Mouse (Mus musculus) left cerebral cortex, postnatal 10 days (tissue): ENCODE results near the gene Cux1. TPM values are rescaled to one million over a fixed set of nuclear protein-coding genes. Genes with fewer than 3 reads are reported as not detected.
"Not testable (repeated sequence)": the region's sequence is repeated elsewhere in the genome, so short reads cannot be mapped to it uniquely, and the experiment has no call there.

Experiments used
- DNase-seq, 2 experiments: peaks; one replicate each; pipeline ENCODE4 v3.0.0; 2021 to 2022; ENCODE audit warnings: low spot score in 2 of 2, mixed read lengths in 1 of 2; ENCODE audit errors: extremely low spot score in 1 of 2
- intact Hi-C: fragments of 180-260 bp; cut with DNase I; formaldehyde crosslinking; loops from one replicate; pipeline ENCODE4 v1.15.1; 2025
- total RNA-seq, 2 experiments: library from RNA; stranded (reverse); gene quantifications; 2 replicates each; pipeline ENCODE4 v1.2.3; 2021

Cux1 gene
- total RNA-seq, 2 experiments from 2014 or later, result 127 to 133 TPM

DNA sequence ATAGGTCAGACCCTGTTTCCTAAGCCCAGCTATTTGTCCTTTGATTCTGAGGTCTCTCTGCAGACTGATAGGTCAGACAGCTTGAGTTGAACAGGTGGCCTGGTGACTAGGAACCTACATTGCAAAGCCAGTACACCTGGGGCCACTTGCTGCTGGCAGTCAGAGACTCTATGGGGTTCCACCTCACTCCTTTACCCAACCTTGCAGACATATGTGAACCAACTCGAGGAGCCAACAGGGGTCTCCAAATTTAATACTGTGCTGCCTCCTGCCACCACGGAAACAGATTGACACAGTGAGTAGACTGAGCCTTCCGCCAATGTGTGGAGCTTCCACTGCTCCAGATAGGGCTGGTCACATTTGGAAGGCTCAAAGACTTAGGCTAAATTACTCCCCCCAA, 78.6 kb downstream of the Cux1 start:
- intact Hi-C loops, result no loop called here
- DNase-seq, result no peak

DNA sequence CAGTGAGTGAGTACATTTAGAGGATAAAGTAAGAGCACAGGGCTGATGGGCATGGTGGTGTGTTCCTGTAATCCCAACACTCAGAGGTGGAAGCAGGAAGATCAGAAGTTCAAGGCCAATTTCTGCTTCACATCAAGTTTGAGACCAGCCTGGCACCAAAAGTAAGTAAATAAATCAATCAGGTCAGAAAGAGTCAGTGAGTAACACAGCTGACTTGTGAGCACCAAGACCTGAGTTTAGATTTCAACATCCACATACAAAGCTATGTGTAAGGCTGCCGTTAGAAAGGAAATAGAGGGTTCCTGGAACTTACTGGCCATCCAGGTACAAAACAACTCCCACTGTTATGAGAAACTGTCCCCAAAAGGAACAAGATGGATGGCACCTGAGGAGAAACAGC, 79.1 kb downstream of the Cux1 start:
- DNase-seq, result no peak
- intact Hi-C loops, result no loop called here

DNA sequence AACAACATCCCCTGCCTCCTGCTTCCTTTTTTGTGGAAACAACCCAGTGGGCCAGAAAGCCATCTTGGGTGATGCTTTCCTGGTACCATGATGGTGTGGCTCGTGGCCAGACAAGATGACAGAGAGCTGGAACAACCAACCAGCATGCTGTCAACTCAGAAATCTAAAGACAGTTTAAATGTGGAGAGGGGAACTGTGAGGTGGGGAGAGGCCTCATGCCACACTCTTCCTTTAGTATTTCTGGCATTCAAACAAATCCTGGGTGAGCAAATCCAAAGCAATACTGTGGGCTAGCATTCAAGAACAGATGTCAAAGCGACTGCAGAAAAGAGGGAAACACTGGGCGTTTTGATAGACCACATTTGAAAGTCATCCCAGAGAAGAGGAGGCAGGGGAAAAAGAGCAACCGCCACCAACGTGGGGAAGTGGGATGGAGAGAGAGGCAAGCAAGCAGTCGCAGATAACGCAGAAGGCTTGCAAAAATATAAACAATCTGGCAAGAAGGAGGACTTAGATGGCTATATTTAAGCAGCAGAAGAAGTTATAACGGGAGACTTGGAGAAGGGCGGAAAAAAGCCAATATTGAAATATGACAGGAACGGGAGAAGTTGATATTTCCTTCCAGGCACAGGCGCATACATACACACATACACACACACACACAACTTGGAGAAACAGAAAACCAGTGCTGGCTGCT, 79.7 kb downstream of the Cux1 start:
- intact Hi-C loops, result no loop called here
- DNase-seq, result peak in 1 of 2 experiments; percentile 67

DNA sequence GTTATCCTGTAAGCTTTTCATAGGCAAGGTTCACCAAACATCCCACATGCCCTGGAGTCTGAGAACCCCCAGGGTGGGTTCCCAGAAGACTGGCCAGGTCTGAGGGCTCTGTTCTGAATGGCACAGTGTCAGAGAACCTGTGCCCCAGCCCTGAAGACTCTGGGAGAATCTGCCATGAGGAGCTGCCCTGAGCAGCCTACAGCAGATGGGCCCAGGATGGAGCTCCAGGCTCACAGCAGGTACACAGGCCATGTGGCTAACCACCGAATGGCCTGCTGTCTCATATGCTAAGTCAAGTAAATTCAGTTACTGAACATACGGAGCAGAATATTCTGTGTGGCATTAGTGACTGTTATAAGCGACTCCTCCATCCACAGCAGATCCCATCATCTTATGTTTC, 80.9 kb downstream of the Cux1 start:
- no peak for DNase-seq
- intact Hi-C loops, result no loop called here

DNA sequence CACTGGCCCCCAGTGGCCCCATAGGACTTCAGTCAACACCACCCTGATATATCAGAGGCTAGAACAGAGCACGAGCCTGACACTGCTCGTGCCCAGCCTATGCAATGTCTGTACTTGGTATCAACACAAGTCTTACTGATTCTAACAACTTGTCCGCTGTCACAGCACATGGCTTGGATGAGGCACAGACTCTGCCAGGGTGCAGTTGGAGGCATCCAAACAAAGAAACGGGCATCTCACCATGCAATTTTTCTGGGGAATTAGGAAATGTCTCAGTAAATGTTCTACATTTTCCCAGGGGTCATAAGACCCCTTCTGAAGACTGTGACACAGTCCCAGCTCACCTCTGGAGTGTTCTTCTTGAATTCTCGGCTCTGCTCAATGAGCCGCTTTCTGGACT, 81.9 kb downstream of the Cux1 start:
- DNase-seq, result no peak
- intact Hi-C loops, result no loop called here

DNA sequence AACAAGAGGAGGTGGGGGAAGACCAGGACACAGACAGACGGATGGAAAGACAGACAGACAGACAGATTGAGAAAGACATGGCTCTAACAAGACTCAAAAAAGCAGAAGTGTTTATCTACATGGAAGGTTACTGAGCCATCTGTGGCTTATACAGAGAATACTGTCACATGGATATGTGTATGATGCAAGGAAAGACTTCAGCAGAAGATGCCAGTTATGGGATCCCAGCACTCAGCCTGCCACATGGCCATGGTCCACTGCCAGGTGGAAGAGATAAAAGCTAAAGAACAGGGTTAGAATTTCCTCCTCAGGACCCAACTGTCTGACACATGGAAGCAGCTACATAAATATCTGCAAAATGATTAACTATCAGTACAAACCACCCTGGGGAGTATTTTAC, 84.9 kb downstream of the Cux1 start:
- intact Hi-C loops, result no loop called here

DNA sequence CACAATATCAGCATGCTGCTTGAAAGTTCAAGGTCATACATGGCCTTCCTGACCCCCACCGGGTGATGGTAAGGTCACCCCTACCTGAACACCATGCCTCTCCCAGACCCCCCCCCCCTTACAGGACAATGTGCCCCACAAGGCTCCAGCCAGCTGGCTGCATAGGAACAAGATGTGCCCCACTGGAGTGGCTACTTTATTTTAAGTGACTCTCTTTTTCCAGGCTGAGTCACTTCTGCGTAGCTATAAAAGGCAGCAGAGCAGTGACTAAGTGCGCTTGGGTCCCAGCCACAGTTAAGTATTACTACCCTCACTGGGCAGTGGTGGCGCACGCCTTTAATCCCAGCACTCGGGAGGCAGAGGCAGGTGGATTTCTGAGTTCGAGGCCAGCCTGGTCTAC, 86.7 kb downstream of the Cux1 start:
- no peak for DNase-seq
- intact Hi-C loops, result no loop called here

More for the DNA sequence above, 84.9 kb downstream of the Cux1 start:
- DNase-seq, result no peak

DNA sequence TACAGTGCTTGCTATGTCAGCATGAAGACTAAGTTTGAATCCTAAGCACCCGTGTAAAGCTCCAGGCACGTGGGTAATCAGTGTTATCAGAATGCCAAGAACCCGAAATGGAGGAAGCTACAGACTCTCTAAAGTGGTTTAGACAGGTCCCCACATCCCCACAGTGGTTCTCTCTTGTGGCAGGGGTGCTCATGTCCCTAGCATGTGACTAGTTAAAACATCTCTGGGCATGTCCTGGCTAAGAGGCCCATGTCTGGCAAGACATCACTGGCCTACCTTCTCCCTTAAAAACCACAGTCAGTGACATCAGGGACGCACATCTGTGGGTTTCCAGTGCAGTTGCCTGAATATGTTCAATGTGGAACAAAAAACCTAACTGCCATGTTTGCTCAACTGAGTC, 87.5 kb downstream of the Cux1 start:
- DNase-seq, result no peak
- intact Hi-C loops, result no loop called here

DNA sequence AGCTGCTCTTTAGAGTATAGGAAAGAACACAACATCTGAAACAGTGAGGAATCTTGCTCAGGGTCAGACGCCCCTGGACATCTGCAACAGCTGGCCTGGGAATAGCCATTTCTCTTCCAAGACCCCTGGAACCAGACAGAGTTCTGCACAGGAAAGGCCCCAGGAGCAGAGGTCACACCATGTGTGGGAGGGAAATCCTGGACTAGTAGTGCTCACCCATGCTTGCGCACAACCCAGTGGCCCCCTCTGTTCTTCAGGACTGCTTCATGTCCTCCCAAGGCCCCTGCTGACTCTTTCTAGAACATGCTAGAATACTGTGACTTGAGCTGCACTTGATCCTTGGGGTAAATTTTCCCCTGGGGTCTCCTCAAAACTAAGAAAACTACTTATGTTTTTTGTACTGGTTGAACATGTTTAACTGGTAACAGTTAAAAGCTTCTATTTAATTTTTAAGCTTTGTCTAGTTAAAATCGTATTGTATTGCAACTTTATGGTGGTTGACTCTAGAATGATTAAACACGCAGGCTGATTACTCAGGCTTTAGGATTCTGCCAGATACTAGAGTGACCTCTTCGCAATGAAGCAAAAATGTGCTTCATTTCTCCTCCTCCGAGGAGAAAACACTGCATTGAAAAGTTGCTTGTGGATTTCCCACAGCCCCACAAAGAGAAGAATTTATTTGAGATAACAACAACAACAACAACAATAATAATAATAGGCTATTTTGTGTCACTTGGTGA, 88.1 kb downstream of the Cux1 start:
- intact Hi-C loops, result no loop called here
- no peak for DNase-seq

DNA sequence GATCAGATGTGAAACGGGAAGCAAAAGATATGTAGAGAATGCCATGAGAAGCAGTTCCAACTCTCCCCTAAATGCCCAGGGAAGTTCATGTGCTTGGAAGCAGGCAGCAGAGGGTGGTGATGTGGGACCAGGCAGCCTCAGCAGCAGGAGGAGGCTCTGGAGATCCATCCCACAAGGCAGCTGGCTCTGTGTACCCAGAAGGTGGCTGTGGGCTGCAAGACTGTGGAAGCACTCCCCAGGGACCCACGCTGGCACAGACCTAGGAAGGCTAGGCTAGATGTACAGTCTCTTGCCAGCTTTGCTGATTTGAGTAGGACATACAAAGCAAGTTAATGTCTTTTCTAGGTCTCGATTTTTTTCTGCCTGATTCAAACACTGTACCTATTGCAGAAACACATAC, 91.0 kb downstream of the Cux1 start:
- DNase-seq, result peak in 1 of 2 experiments; percentile 40
- intact Hi-C loops, result no loop called here

DNA sequence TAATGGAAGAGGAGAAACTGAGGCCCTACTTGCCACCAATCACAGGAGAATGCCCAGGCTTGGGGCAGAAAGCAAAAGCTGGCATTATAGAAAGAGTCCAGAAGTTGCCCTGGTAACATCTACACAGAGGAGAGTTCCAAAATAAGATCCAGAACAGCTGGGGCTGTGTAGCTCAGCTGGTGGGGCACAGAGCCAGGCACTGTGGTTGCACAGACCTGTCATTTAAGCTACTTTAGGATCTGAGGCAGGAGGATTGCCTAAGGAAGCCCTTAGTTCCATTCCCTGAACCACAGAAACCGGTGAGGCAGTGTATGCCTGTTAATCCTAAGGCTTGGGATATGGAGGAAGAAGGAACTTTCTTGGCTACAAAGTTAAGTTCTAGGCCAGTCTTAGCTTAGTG, 92.1 kb downstream of the Cux1 start:
- no peak for DNase-seq
- intact Hi-C loops, result no loop called here

DNA sequence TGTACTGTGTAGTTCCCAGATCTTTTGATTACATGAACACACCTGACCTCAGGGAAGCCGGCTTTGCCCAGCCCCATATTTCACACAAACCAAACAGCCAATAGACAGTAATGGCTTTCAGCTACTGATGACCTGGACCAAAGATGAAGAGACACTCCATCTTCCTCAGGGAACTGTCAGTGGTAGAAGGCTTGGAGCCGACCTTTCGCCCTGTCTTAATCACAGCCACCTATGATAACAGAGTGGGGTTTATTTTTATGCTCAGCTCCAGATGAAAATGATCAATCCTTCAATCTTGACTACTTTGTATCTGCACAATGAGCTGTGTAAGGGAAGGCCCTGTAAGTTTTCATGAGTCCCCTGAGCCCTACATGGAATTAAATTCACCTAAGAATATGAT, 93.2 kb downstream of the Cux1 start:
- intact Hi-C loops, result no loop called here
- no peak for DNase-seq

DNA sequence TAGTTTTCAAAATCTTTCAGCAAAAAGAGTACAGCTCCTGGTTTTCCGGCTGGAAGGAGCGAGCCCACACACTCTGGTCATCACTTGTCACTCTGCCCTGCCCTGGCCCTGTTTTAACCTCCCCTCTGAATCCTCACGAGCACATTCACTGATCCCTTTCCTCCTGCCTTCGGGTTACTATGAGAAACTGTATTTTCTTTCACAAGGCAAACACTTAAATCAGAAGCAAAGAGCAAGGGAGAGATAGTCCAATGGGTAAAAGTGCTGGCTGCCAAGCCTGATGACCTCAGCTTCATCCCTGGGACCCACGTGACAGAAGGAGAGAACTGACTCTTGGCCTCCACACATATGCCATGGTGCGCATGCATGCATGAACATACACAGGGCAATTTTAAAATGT, 94.0 kb downstream of the Cux1 start:
- intact Hi-C loops, result no loop called here
- no peak for DNase-seq

DNA sequence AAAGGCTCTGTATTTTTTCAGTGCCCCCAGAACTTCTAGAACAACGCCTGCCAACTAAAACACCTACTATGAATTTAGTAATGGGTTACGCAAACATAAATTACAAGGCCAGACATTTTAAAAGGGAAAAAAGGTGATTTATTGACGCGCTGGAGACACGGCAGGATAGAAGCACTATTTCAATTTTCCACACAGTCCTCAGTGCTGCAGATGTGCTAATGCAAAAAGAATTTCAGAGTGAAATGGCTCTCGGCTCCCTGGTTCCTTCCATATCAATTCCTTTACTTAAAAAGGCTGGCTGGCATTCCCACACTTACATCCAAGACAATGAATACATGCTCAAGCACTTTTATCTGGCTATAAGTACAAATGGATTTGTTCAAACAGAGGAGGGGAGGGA, 94.4 kb downstream of the Cux1 start:
- DNase-seq, result no peak
- intact Hi-C loops, result no loop called here

DNA sequence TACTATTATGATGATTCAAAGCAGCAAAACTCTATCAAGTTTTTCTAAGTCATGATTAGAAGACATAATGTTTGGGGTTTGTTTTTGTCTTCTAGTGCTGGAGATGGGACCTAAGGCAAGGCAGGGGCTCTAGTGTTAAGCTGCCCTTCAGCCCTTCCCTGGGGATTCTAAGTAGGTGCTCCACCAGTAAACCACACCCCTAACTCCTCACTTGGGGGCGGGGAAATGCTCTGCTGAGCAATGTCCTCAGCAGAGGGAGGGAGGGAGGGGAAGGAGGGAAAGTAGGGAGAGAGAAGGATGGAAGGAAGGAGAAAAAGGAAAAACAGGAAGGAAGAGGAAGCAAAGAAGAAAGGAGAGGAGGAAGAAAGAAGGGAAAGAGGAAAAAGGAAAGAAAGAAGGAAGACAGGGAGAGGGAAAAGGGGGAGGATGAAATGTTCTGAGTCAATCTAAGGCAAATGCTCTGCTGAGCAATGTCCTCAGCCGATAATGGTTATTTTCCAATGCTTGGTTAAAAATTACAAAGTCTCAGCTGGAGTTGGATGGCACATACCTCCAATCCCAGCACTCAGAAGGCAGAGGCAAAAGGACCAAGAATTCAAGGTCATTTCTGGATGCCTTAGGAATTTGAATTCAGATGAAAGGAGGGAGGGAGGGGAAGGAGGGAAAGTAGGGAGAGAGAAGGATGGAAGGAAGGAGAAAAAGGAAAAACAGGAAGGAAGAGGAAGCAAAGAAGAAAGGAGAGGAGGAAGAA, 96.1 kb downstream of the Cux1 start:
- DNase-seq, intact Hi-C loops: not testable (repeated sequence)

DNA sequence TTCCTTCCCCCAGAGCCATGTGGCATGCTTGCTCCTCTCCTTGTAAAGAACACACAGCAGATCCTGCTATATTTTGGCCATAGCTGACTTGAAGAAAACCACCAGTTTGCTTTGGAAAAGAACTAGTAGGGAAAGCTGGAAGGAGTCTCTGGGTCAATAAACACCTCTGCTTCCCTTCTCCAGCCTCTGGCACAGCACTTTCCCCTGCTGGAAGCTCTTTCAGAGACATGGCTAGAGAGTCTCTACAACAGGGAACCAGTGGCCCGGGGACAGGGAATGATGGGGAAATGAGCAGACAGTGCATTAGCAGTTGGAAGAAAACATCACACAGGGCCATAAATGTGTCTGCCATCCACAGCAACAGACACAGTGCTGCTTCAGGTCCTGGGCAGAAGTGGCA, 98.0 kb downstream of the Cux1 start:
- intact Hi-C loops, result no loop called here

DNA sequence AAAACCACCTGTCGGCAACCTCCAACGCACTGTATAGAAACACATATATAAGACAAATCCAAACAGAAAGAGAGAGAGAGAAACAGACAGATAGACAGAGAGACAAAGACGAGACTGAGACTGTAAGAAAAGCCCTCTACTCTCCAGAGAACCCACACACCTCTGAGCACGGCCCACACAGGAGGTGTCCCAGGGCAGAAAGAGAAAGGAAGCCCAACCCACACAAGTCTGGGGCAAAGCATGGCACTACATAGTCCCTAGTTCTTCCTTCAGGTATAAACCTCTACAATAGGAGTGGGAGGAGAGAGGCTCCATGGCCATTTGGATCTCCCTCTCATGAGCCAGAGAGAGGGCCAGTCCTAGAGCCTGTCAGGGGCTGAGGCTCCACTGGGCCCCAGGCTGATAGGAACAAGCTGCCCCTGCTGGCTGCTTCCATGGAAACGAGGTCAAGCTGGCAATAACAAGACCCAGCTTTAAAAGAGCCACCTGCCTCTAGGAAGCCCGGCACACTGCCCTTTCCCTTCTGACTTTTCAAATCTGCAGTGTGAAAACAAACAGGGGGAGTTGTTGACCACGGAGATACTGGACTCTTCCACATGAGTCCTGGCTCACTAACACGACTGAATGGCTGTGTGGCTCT, 99.8 kb downstream of the Cux1 start:
- peak in 1 of 2 experiments; percentile 51 for DNase-seq
- intact Hi-C loops, result no loop called here

More for the DNA sequence above, 98.0 kb downstream of the Cux1 start:
- DNase-seq, result no peak

DNA sequence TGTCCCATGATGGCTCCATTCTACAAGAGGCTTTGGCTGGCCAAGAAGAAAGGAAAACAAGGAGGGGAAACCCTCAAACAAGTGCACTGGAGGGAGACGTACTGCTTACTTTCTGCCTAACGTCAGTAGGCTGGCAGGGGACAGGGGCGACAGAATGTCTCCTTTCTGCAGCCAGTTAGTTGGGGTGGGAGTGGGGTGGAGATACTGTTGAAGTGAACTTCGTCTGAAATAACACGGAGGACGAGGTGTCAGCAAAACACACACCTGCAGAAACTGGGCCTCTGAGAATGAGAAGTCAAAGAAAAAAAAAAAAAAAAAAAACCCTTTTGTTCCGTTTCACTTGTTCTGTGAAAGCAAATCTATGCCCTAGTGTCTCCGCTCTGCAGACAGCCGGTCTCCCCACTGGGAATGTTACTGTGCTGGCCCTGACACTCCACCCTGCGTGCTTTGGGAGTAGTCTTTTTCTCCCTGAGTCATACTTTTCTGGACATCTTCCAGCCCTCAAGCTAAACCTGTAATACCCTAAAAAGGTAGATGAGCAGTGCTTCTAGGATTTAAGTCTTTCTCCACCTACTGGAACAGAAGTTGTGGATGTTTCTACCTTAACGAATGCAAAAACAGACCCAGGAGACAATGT, 101.4 kb downstream of the Cux1 start:
- DNase-seq, result no peak
- intact Hi-C loops, result no loop called here

DNA sequence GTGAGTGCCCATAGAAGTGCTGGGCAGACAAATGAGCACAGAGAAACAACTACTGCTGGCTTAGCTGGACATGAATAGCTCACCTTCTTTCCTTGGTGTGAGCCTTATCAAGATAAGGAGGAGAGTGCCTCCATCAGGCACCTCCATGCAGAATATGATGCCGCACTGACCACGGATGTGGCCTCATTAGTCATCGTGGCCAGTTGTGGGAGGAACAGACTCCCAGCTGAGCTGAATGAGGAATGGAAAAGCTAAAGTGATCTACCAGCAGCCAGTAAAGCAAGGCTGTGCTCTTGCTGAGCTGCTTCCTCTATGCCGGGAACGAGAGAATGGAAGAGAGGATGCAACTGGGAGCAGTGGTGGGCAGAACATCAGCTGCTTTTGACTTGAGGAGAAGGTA, 101.9 kb downstream of the Cux1 start:
- intact Hi-C loops, result no loop called here
- DNase-seq, result no peak
